Mouse (Mus musculus) monocyte, adult 2 months (primary cell): ENCODE results near the gene Ackr4.

Experiments
- DNase-seq, 2 experiments: peaks; one replicate each; pipeline ENCODE4 v3.0.0; 2022; ENCODE audit warnings: low spot score in 2 of 2, low read depth in 1 of 2

The Ackr4 gene

DNA sequence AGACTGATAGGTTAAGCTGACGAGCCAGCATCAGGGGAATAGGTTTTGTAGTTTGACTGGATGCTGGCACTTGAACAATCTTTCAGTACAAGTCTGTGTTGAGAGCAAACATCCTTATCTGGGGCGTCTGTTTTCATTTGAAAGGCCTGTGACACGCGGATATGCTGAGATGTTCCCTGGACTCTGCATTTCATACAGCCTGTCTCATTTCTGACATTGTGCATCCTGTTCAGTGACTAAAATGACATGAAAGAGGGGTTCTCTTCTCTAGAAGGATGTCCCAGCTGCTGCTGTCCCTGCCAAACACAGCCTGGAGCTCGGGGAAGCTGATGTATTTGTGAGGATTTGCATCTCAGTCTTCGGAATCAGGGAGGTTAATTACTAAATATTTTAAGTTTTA lies 19.3 kb downstream of the Ackr4 start:
- no peak for DNase-seq

DNA sequence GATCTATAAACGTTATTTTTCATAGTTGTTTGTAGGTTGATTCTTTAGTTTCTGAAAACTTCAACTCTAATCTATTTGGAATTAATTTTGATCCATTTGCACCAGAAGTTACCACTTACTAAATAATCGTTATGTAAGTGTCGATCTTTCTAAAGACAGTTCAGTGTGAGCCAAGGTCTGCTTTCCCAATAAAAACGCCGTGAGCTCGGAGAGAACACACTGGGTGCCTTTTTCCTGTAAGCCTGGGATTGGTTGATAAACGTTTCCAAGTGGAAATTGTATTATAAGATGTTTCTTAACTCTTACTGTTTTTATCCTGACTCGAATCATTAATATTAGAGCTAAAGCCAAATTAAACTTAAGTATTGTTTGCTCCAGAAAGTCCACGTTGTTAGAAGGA lies 19.8 kb downstream of the Ackr4 start:
- no peak for DNase-seq

DNA sequence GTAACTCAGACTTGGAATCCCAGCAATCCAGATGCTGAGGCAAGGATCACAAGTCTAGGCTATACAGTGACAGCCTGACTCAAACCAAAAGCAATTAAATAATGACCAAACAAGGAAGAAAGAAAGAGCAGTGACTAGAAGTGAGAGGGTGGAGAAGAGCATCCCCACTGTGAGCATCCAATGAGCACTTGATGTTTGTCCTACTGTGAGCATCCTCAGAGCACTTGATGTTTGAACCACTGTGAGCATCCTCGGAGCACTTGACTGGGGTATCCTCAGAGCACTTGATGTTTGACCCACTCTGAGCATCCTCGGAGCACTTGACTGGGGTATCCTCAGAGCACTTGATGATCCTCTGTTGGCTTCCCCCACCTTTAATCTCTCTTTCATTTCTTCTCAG lies 21.7 kb downstream of the Ackr4 start:
- DNase-seq = no peak

GRCm38 (mm10) chr9:104102901-104103300 lies 23.8 kb downstream of the Ackr4 start:
- no peak for DNase-seq

GRCm38 (mm10) chr9:104102301-104102700 lies 24.4 kb downstream of the Ackr4 start:
- no peak for DNase-seq

- no peak for DNase-seq
Observed at GRCm38 (mm10) chr9:104101458-104101857, 25.3 kb downstream of the Ackr4 start.

DNA sequence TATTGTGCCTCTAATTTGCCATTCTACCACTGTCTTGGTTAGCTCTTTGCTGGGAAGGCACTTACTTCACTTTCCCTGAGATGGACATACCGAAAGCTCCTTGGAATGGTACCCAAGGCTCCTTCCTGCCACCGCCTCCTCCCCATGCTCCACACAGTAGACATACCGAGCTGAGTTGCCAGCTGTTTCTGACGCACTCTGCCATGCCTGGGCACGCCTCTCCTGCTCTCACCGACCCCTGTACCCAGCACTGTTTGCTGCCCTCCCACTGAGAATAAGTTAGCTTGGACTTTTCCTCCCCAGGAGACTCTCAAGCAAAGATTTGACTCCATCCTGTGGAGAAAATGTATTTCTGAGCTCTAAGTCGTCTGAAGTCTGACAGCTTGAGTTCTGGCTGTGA lies 25.9 kb downstream of the Ackr4 start:
- no peak for DNase-seq

DNA sequence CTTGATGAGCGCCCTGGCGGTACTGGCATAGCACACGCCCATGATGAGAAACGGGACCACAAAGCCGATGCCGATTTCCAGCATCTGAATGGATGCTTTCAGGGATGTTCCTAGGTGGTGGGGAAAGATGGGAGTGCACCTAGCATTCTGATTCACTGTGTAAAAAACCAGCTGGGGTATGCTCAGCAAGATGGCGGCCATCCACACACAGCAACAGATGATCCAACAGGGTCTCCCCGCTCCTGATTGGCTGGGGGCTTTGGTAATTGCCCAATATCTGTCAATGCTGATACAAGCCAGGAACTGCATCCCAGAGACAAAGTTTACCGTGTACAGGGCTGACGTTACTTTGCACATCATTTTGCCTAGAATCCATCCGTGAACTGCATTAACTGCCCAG lies 27.7 kb downstream of the Ackr4 start:
- no peak for DNase-seq

GRCm38 (mm10) chr9:104098256-104098655 lies 28.5 kb downstream of the Ackr4 start:
- no peak for DNase-seq

DNA sequence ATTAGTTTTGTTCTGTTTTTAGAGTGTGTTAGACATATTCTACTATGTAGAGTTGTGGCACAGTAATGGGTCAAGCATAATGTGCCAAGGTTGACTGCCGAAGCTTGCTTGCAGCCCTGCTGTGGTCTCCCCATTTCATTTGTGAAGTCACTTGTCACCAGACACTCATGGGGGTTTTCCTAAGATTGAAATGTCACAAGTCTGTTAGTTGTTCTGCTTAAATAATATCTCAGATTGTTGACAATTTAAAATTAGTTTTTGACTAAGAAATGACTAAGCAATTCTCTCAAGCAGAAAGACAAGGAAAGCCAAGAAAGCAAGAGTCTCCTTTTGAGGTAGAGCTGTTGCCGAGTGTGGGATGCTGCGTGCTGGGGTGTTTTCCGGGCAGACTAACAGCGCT lies 33.8 kb downstream of the Ackr4 start:
- no peak for DNase-seq

DNA sequence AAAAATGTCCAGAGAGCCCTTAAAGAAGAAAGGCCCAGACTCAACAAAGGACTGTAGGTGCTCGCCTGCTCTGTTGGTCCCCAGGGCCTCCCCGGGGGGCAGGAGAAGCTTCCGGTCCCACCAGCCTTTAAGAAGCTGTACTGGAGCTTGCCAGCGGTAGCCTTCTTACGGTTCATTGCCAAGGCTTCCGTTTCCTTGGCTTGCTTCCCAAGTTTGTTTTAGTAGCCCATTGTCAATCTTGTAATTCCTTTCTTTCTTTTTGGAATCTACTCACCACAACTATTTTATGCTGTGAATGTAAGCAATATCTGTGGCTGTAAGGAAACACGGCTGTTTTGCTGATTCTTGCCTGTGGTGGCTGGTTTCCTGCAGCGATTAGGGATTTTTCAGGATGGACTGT lies 38.2 kb downstream of the Ackr4 start:
- DNase-seq = no peak

DNA sequence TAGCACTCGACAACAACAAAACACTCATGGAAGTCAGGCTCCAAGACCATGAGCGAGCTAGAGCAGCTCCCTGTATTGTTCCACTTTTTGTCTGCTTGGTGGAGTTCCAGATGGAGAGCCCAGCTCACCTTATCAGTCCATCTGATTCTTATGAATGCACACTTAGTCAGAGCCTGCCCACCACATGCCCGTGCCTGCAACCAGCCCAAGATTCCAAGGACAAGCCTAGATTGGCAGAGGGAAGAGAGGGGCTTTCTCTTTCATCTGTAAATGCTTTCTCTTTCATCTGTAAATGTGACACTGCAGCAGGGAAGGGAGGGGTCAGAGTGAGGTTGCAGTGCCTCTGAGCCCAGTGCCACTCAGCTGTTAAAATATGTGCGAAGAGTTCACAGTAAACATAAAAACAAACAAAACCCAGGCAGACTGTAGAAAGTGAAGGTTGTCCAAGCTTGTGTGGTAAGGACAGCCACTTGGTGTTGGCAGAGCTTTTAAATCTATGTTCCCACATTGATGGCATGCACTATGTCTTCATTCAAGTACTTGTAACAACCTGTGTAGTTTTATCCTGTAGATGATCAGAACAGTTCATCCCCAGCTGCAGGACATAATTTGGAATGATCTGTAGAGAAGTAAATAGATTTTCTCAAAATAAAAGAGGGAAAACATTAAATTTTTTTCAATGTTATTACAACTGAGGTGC lies 40.9 kb downstream of the Ackr4 start:
- DNase-seq = no peak

GRCm38 (mm10) chr9:104080038-104080437 lies 46.7 kb downstream of the Ackr4 start:
- DNase-seq = no peak

GRCm38 (mm10) chr9:104079379-104079778 lies 47.4 kb downstream of the Ackr4 start:
- DNase-seq = peak in 1 of 2 experiments; percentile 18

GRCm38 (mm10) chr9:104078780-104079179 lies 48.0 kb downstream of the Ackr4 start:
- DNase-seq = no peak

- DNase-seq = no peak
Observed at GRCm38 (mm10) chr9:104075808-104076207, 50.9 kb downstream of the Ackr4 start.

DNA sequence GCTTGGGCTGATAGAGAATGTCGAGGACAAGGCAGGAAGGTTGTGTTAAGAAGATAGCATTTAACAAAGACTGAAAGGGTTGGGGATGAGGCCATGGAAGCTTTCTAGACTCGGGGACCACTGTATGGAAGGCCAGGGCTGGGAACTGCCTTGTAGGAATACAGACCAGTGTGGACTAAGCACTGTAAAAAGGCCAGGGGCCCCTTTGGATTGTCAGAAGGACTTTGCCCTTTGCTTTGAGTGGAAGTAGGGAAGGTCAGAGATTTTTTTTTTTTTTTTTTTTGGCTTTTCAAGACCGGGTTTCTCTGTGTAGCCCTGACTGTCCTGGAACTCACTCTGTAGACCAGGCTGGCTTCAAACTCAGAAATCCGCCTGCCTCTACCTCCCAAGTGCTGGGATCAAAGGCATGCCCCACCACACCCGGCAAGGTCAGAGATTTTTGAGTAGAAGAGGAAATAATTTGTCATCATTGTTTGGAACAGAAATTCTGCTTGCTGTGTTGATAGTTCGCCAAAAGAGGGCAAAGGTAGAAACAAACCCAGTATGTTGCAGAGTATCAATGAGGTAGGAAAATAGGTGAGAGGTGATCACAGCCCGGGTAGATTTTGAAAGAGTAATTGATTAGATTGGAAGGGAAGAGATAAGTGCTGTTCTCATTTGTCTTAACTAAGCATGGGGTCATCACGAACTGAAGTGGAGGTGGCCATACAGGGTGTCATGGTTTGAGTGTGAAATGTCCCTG lies 55.7 kb downstream of the Ackr4 start:
- DNase-seq = no peak

DNA sequence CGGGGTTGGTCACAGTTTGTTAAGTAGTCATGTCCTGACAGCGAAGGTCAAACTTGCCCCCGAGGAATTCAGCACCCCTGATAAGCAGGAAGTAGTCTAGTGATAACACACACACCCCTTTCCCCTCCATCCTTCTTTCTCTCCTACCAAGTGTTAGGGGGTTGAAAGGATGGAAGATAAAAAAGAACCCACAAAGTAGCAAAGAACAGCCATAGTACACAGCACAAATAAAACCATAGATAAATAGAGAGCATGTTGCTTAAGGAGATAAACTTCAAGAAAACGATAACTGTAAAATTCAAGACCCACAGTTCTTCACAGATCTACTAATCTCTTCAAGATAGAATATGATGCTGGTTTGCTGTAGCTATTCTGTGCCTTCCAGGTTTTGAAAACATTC lies 56.5 kb downstream of the Ackr4 start:
- no peak for DNase-seq

- DNase-seq = no peak
Observed at GRCm38 (mm10) chr9:104064571-104064970, 62.2 kb downstream of the Ackr4 start.

DNA sequence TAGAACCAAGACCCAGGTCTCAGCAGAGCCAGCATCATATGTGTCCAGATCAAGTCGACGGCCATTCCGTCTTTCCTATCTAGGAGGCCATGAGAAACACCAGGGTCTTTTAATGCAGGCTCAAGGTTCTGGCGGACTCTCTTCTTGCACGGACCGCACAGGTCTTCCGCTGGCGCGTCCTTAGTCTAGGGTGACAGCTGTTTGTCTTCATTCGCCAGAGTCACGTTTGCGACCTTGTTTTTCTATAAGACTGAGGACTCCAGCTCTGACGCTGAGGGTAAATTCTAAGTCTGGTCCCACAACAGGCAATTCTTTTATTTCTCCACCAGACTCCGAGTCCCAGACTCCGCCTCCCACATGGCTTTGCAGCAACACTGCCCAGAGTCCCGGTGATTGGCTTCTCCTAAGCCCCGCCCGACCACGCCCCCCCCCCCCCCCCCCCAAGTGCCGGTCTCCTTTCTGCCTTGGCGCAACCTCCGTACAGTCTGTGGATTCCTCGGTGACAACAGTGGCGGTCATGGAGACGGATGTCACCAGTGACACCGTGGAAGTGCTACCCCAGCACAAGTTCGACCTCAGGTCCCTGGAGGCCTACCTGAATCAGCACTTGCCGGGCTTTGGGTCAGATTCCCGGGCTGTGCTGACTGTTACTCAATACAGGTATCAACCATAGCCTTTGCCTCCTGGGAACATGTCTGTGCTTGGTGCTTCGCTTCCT lies 63.3 kb downstream of the Ackr4 start, which contains the start of gene Acad11:
TSS of gene Acad11 (plus strand) at position 134 of the 718 bp plus-strand sequence.
- DNase-seq = peak; percentile 65 to 83

DNA sequence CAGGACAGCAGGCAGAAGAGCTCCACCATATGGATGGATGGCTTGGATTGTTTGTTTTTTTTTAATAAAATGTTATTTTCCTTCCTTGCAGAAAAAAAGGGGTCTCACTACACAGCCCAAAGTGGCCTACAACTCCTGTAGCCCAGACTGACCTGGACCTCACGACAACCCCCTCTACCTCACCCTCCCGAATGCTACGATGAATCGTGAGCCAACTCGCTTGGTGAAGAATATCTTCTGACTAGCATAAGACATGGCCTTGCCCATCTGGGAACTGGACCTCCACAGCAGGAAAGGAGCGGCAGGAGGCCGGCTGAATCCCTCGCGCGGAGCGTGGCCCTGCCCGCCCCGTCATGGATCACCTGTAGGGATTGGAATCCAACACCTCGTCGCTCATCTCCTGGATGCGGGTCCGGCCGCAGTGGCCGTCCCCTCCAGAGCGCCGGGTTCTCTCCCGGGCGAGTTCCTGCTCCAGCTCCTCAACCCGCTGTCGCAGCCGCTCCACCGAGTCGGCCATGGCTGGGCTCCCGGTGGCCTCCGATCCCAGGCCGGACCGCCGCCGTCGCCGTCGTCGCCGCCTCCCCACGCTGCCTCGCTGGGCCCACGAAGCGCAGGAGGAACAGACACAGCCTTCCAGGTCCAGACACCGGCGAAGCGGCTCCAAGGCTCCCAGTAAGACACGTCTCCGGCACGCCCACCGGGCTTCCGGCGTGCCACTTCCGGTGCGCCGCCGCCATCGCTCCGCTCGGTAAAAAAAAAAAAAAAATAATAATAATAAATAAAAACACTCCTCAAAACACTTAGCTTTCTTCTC lies 64.1 kb downstream of the Ackr4 start, which contains the start of gene Uba5:
TSS of gene Uba5 (minus strand) at position 705 of the 814 bp plus-strand sequence.
- peak in 1 of 2 experiments; percentile 9 for DNase-seq
